Mouse (Mus musculus) heart, postnatal 0 days (tissue): Measurements from ENCODE around the gene Stkld1. TPM values are rescaled to one million over a fixed set of nuclear protein-coding genes. Genes with fewer than 3 reads are reported as not detected.

Experiments used
- ATAC-seq: fragments of 200-750 bp; cut with Nextera tagmentation; 2 replicates; pipeline ENCODE4 v1.8.0; 2017; ENCODE audit warnings: low read depth, moderate number of reproducible peaks, moderate library complexity; ENCODE audit not compliant: insufficient read depth
- DNase-seq: peaks from one replicate; pipeline ENCODE4 v3.0.0-alpha.2; 2016; ENCODE audit warnings: low spot score
- H3K27ac ChIP-seq: fragments of 300-500 bp; sonication (generic); 2 replicates; pipeline ENCODE4 v1.5.1; 2014; ENCODE audit warnings: low read depth, mild to moderate bottlenecking
- H3K27me3 ChIP-seq: fragments of 300-500 bp; sonication (generic); 2 replicates; pipeline ENCODE4 v1.6.1; 2014; ENCODE audit warnings: low read length, mixed read lengths; ENCODE audit not compliant: control insufficient read depth, insufficient read depth
- H3K36me3 ChIP-seq: fragments of 300-500 bp; sonication (generic); replicated peaks from 2 replicates; pipeline ENCODE4 v1.6.1; 2014; ENCODE audit warnings: low read length, mixed read lengths; ENCODE audit not compliant: control insufficient read depth, insufficient read depth
- H3K4me1 ChIP-seq: fragments of 300-500 bp; sonication (generic); 2 replicates; pipeline ENCODE4 v1.6.1; 2014; ENCODE audit warnings: antibody characterized with exemption; ENCODE audit not compliant: control insufficient read depth, insufficient read depth
- H3K4me2 ChIP-seq: fragments of 300-500 bp; sonication (generic); 2 replicates; pipeline ENCODE4 v1.6.1; 2014; ENCODE audit warnings: low read depth, mild to moderate bottlenecking, low read length, moderate library complexity
- H3K4me3 ChIP-seq: fragments of 300-500 bp; sonication (generic); 2 replicates; pipeline ENCODE4 v1.5.1; 2014; ENCODE audit warnings: low read depth, low read length
- H3K9ac ChIP-seq: fragments of 300-500 bp; sonication (generic); replicated peaks from 2 replicates; pipeline ENCODE4 v1.6.1; 2014; ENCODE audit warnings: low read depth, low read length, mixed read lengths
- H3K9me3 ChIP-seq: fragments of 300-500 bp; sonication (generic); replicated peaks from 2 replicates; pipeline ENCODE4 v1.6.1; 2016; ENCODE audit warnings: low read length; ENCODE audit not compliant: control insufficient read depth
- CTCF ChIP-seq: IDR thresholded peaks from 2 replicates; pipeline ENCODE4 v1.5.1; 2016; ENCODE audit warnings: antibody characterized with exemption, control low read depth, low read depth
- EP300 ChIP-seq: IDR thresholded peaks from 2 replicates; pipeline ENCODE4 v1.6.1; 2016; ENCODE audit warnings: antibody characterized with exemption, low read depth
- WGBS: fragments of 180-500 bp; shearing (Covaris S2); extraction: QIAGEN DNeasy Blood & Tissue Kit; methylation state at CpG from one replicate; pipeline ENCODE4 v1.1.7; 2014; 5-methylcytosine and 5-hydroxymethylcytosine counted together
- polyA plus RNA-seq: library from polyadenylated mRNA; unstranded; fragments of >200 nt; fragmentation: Nextera tagmentation; extraction: Ambion mirVana; gene quantifications from 2 replicates; pipeline ENCODE4 v1.2.1, GENCODE M21; 2015
- total RNA-seq: library from RNA; depleted of rRNA; stranded (reverse); fragments of >200 nt; gene quantifications from 2 replicates; pipeline ENCODE4 v1.2.3, GENCODE M21; 2014; ENCODE audit warnings: low replicate concordance

The Stkld1 gene
- total and polyA plus RNA-seq, 2 experiments from 2014 or later, result 0.25 TPM; not detected in 1

DNA sequence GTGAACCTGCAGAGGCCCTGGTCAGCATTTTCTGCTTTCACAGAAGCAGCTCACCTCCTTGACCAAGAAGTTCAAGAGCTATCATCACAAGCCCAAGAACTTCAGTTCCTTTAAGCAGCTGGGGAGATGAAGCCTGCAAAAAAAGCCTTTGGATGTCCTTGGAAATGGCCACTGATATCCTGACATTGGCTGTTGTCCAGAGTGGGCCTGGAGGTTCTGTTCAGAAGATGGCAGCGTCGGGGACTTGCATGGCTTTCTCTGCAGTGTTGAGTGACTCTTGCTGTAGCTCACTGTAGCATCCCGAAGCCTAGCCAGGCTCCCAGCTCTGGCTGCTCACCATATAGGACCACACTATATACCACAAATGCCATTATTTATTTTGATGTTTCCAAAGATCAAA, 14.2 kb upstream of the Stkld1 start:
- H3K27ac ChIP-seq, result no peak overlapping the region
- H3K4me2 ChIP-seq, result no peak overlapping the region
- H3K9me3 ChIP-seq, result no peaks in the 10 kb centered on the region
- peaks cover 69% of the 10 kb centered on the region for H3K36me3 ChIP-seq
- no peak overlapping the region for H3K4me3 ChIP-seq
- peaks cover 22% of the 10 kb centered on the region for H3K4me1 ChIP-seq
- TF ChIP-seq EP300 (no peak), CTCF (no peak)
- DNase-seq, result no peak
- WGBS, result 59% methylated on average over 3 of the region's 3 CpGs
- H3K27me3 ChIP-seq, result no peaks in the 10 kb centered on the region
- H3K9ac ChIP-seq, result no peak overlapping the region
- no peak for ATAC-seq

GRCm38 (mm10) chr2:26920190-26920855, 13.5 kb upstream of the Stkld1 start:
- Histone ChIP-seq H3K27me3 (no peaks in the 10 kb centered on the region), H3K9me3 (no peaks in the 10 kb centered on the region), H3K27ac (no peak overlapping the region), H3K9ac (no peak overlapping the region), H3K4me1 (peaks cover 19% of the 10 kb centered on the region), H3K4me2 (no peak overlapping the region), H3K4me3 (no peak overlapping the region), H3K36me3 (peaks cover 73% of the 10 kb centered on the region)
- WGBS, result 88% methylated on average over 6 of the region's 6 CpGs
- DNase-seq, result no peak
- TF ChIP-seq EP300 (no peak), CTCF (no peak)
- no peak for ATAC-seq

- Histone ChIP-seq H3K4me1 (peaks cover 16% of the 10 kb centered on the region), H3K4me2 (no peak overlapping the region), H3K4me3 (no peak overlapping the region), H3K9ac (no peak overlapping the region), H3K27ac (peak overlapping the region; percentile 75), H3K36me3 (peaks cover 87% of the 10 kb centered on the region), H3K27me3 (no peaks in the 10 kb centered on the region), H3K9me3 (no peaks in the 10 kb centered on the region)
- DNase-seq, result peak; percentile 62
- 31% methylated on average over 9 of the region's 9 CpGs for WGBS
- ATAC-seq, result peak; percentile 81
- TF ChIP-seq EP300 (no peak), CTCF (no peak)
These were observed 12.1 kb upstream of the Stkld1 start for GRCm38 (mm10) chr2:26921784-26922183.

GRCm38 (mm10) chr2:26927745-26928476, 5.9 kb upstream of the Stkld1 start:
- H3K9ac ChIP-seq, result no peak overlapping the region
- no peaks in the 10 kb centered on the region for H3K9me3 ChIP-seq
- whole genome bisulfite sequencing, result 74% methylated on average over 6 of the region's 6 CpGs
- no peak overlapping the region for H3K4me3 ChIP-seq
- TF ChIP-seq CTCF (no peak), EP300 (no peak)
- DNase-seq (no peak), ATAC-seq (no peak)
- peaks cover 55% of the 10 kb centered on the region for H3K36me3 ChIP-seq
- no peak overlapping the region for H3K27ac ChIP-seq
- H3K27me3 ChIP-seq, result no peaks in the 10 kb centered on the region
- H3K4me1 ChIP-seq, result peaks cover 21% of the 10 kb centered on the region
- H3K4me2 ChIP-seq, result no peak overlapping the region

GRCm38 (mm10) chr2:26930390-26930789, 3.5 kb upstream of the Stkld1 start:
- peaks cover 25% of the 10 kb centered on the region for H3K4me1 ChIP-seq
- no peak overlapping the region for H3K4me3 ChIP-seq
- no peak overlapping the region for H3K27ac ChIP-seq
- H3K4me2 ChIP-seq, result no peak overlapping the region
- H3K27me3 ChIP-seq, result no peaks in the 10 kb centered on the region
- H3K9ac ChIP-seq, result no peak overlapping the region
- H3K9me3 ChIP-seq, result no peaks in the 10 kb centered on the region
- peaks cover 31% of the 10 kb centered on the region for H3K36me3 ChIP-seq
- ATAC-seq, result no peak
- whole genome bisulfite sequencing, result 25% methylated on average over 1 of the region's 1 CpGs
- TF ChIP-seq CTCF (peak; percentile 65), EP300 (no peak)
- DNase-seq, result peak; percentile 66
